ENCODE assay signal across 8 mouse cellular contexts in genomic region chr14:31954945-31955344, GRCm38 (mm10).
DNase-seq lines count a peak whose midpoint lies in the region; ATAC-seq and TF ChIP-seq lines count a peak whose summit lies in the region.

No protein-coding gene starts in this region.

- peak; percentile 88 for TF ChIP-seq CTCF in cortical plate, adult 2 months (IDR thresholded peaks at IDR 0.05; ENCODE audit: extremely low read depth, insufficient read depth, low read length)

- H3K4me3 ChIP-seq in cortical plate, adult 2 months (ENCODE audit: insufficient read depth, low read length) = no peak overlapping the region
- no peak overlapping the region for H3K4me3 ChIP-seq in limb, embryonic 13.5 days

- DNase-seq in 3T3-L1 (ENCODE audit: low read depth, low spot score) = peak; percentile 90
- DNase-seq in adrenal gland, adult (ENCODE audit: inconsistent age in 2 of 2, low spot score in 1 of 2) = peak; percentile 75 to 94
- peak; percentile 86 for DNase-seq in gastrocnemius, postnatal 10 days
- DNase-seq in kidney, adult 9 months = peak; percentile 88
- peak; percentile 48 to 62 for DNase-seq in spleen, postnatal 36 days (ENCODE audit: low spot score in 2 of 2)

- H3K4me1 ChIP-seq in cortical plate, adult 2 months (ENCODE audit: control insufficient read depth, insufficient read depth, low read length) = peaks cover 3% of the 10 kb centered on the region; the same call in 1 of the 2 replicates
- no peaks in the 10 kb centered on the region for H3K4me1 ChIP-seq in limb, embryonic 13.5 days

- H3K27ac ChIP-seq in cortical plate, adult 2 months (ENCODE audit: insufficient read depth, low read length) = no peak overlapping the region
- H3K27ac ChIP-seq in limb, embryonic 13.5 days = no peak overlapping the region

- no peaks in the 10 kb centered on the region for H3K27me3 ChIP-seq in limb, embryonic 13.5 days

- 6% methylated on average over 4 of the region's 4 CpGs for WGBS in limb, embryonic 13.5 days

- no peak overlapping the region for H3K4me2 ChIP-seq in limb, embryonic 13.5 days (replicated peaks)

- no peak overlapping the region for H3K9ac ChIP-seq in limb, embryonic 13.5 days

- 0 out of 2 replicates have a peak, but pooled peaks have one; percentile 57 for ATAC-seq in limb, embryonic 13.5 days (ENCODE audit: low FRiP score, low read depth)
- ATAC-seq in monocyte, adult 5-6 weeks (replicated peaks; ENCODE audit: insufficient number of reproducible peaks, low FRiP score, low TSS enrichment, poor library complexity, severe bottlenecking) = peak; percentile 75

- TF ChIP-seq POLR2A in cortical plate, adult 2 months (IDR thresholded peaks at IDR 0.05; ENCODE audit: extremely low read depth, insufficient read depth, low read length) = no peak

- no peaks in the 10 kb centered on the region for H3K36me3 ChIP-seq in limb, embryonic 13.5 days

- H3K9me3 ChIP-seq in limb, embryonic 13.5 days = no peaks in the 10 kb centered on the region
